ENCODE assay signal across 18 mouse cellular contexts in genomic region chr1:152659961-152660360, GRCm38 (mm10).
A peak's percentile ranks its signal among the peaks of the same experiment; 100 is the strongest.
DNase-seq lines count a peak whose midpoint lies in the region; ATAC-seq lines count a peak whose summit lies in the region.
"Had no signal": no experiment of that assay in that cellular context is flagged by ENCODE, and none has a peak within 500 bp of the region (broad histone marks: within the 10 kb centered on the region; RNA-seq: fewer than 3 reads in every experiment).

No protein-coding gene starts in this region.

- no peaks in the 10 kb centered on the region for H3K36me3 ChIP-seq in heart, embryonic 10.5 days
- H3K36me3 ChIP-seq: embryonic facial prominence, embryonic 10.5 days; embryonic facial prominence, embryonic 12.5 days; forebrain, embryonic 15.5 days had no signal

- H3K9me3 ChIP-seq in heart, embryonic 10.5 days: no peaks in the 10 kb centered on the region
- H3K9me3 ChIP-seq: embryonic facial prominence, embryonic 10.5 days; embryonic facial prominence, embryonic 12.5 days; forebrain, embryonic 13.5 days; forebrain, embryonic 15.5 days had no signal

- 88% methylated on average over 4 of the region's 4 CpGs for WGBS in heart, embryonic 10.5 days

- no peak for ATAC-seq in monocyte, adult 5-6 weeks (replicated peaks; ENCODE audit: insufficient number of reproducible peaks, low FRiP score, low TSS enrichment, poor library complexity, severe bottlenecking)
- ATAC-seq: forebrain, embryonic 13.5 days; forebrain, embryonic 15.5 days had no signal

- 0 out of 2 replicates have a peak, but pooled peaks cover 12% of the 10 kb centered on the region for H3K4me1 ChIP-seq in heart, embryonic 10.5 days
- H3K4me1 ChIP-seq: embryonic facial prominence, embryonic 10.5 days; embryonic facial prominence, embryonic 12.5 days; forebrain, embryonic 13.5 days had no signal

- intact Hi-C loops in heart, postnatal 25 days (cut with DNase I): no loop called here

- no peak overlapping the region for H3K4me3 ChIP-seq in heart, embryonic 10.5 days
- H3K4me3 ChIP-seq: embryonic facial prominence, embryonic 10.5 days; embryonic facial prominence, embryonic 12.5 days; forebrain, embryonic 13.5 days; forebrain, embryonic 15.5 days had no signal

- DNase-seq in heart, embryonic 10.5 days (ENCODE audit: low spot score): peak; percentile 61
- DNase-seq in heart, postnatal 25 days (ENCODE audit: low spot score): no peak
- peak; percentile 33 for DNase-seq in right cerebral cortex, adult 2 months (ENCODE audit: low spot score in 2 of 2)
- DNase-seq in right cerebral cortex, postnatal 14 days: no peak
- DNase-seq in telencephalon, adult 2 months (ENCODE audit: low read depth, low spot score): peak; percentile 31
- DNase-seq: adrenal gland, adult 2 months; adrenal gland, postnatal 10 days; adrenal gland, postnatal 25 days; cerebellum, adult 11-12 months; cerebellum, adult 2 months; cerebellum, adult 9-10 months; cerebellum, postnatal 10 days; cerebellum, postnatal 25 days had no signal

- H3K27ac ChIP-seq in heart, embryonic 10.5 days: no peak overlapping the region
- H3K27ac ChIP-seq: embryonic facial prominence, embryonic 10.5 days; embryonic facial prominence, embryonic 12.5 days; forebrain, embryonic 13.5 days; forebrain, embryonic 15.5 days had no signal

- H3K27me3 ChIP-seq in heart, embryonic 10.5 days (ENCODE audit: insufficient read depth, poor library complexity, severe bottlenecking): no peaks in the 10 kb centered on the region
- H3K27me3 ChIP-seq: embryonic facial prominence, embryonic 12.5 days; forebrain, embryonic 13.5 days; forebrain, embryonic 15.5 days had no signal

Comparison
In these comparisons a context has a peak if more than half of its experiments do, and no peak if none do; other contexts are left out.
1. DNase-seq: peak in heart, embryonic 10.5 days (single experiment), right cerebral cortex, adult 2 months (2 of 2) and telencephalon, adult 2 months (single experiment); none in heart, postnatal 25 days (single experiment) and right cerebral cortex, postnatal 14 days (single experiment).